Mouse (Mus musculus) bone marrow, adult 2 months (tissue): ENCODE data around the gene Krtap24-1. TPM values are rescaled to one million over a fixed set of nuclear protein-coding genes. Genes with fewer than 3 reads are reported as not detected.

Experiments used
- H3K27ac ChIP-seq: fragments of 200-500 bp; 2 replicates; pipeline ENCODE4 v1.5.1; 2012; ENCODE audit warnings: low read depth, mild to moderate bottlenecking, control low read depth, inconsistent platforms, low read length; ENCODE audit not compliant: control insufficient read depth, poor library complexity, insufficient read depth
- H3K4me1 ChIP-seq: fragments of 200-500 bp; 2 replicates; pipeline ENCODE4 v1.6.1; 2011; ENCODE audit warnings: low read length; ENCODE audit not compliant: control insufficient read depth, insufficient read depth
- H3K4me3 ChIP-seq: fragments of 200-500 bp; replicated peaks from 2 replicates; pipeline ENCODE3; 2011; ENCODE audit warnings: mild to moderate bottlenecking, low read depth, low read length, control low read depth; ENCODE audit not compliant: control insufficient read depth
- CTCF ChIP-seq: fragments of 200-500 bp; IDR thresholded peaks from 2 replicates; pipeline ENCODE4 v1.5.1; 2011; ENCODE audit warnings: low read length, control low read depth; ENCODE audit not compliant: control insufficient read depth, insufficient read depth
- POLR2A ChIP-seq: fragments of 200-500 bp; IDR thresholded peaks from 2 replicates; pipeline ENCODE4 v1.6.1; 2011; ENCODE audit warnings: low read depth, mild to moderate bottlenecking, control low read depth, low read length, borderline replicate concordance; ENCODE audit not compliant: control insufficient read depth
- WGBS: fragments of 180-500 bp; shearing (Covaris S2); methylation state at CpG from one replicate; pipeline ENCODE4 v1.1.7; 2018; 5-methylcytosine and 5-hydroxymethylcytosine counted together
- polyA plus RNA-seq: library from polyadenylated mRNA; stranded (reverse); fragments of >200 nt; gene quantifications from 2 replicates; pipeline ENCODE4 v1.2.4, GENCODE M21; 2011; ENCODE audit warnings: low replicate concordance; ENCODE audit not compliant: missing spikeins, insufficient read depth, insufficient read length

Gene Krtap24-1
- polyA plus RNA-seq, 1 experiment: not detected

GRCm38 (mm10) chr16:88631474-88631873, 19.4 kb upstream of the Krtap24-1 start:
- WGBS: 75% methylated on average over 4 of the region's 4 CpGs
- no peak overlapping the region for H3K4me3 ChIP-seq
- H3K4me1 ChIP-seq: no peaks in the 10 kb centered on the region
- TF ChIP-seq POLR2A: no peak
- TF ChIP-seq CTCF: no peak
- no peak overlapping the region for H3K27ac ChIP-seq

- no peak for TF ChIP-seq CTCF
- TF ChIP-seq POLR2A: no peak
- WGBS: 83% methylated on average over 4 of the region's 4 CpGs
- no peaks in the 10 kb centered on the region for H3K4me1 ChIP-seq
- no peak within 1 kb of the TSS for H3K27ac ChIP-seq
- no peak within 1 kb of the TSS for H3K4me3 ChIP-seq
These were observed 15.5 kb upstream of the Krtap24-1 start, which contains the start of gene 2310079G19Rik for GRCm38 (mm10) chr16:88627566-88627965. TSS of gene 2310079G19Rik (minus strand) at chr16:88627666.

- no peaks in the 10 kb centered on the region for H3K4me1 ChIP-seq
- WGBS: 82% methylated on average over 4 of the region's 4 CpGs
- no peak overlapping the region for H3K4me3 ChIP-seq
- no peak overlapping the region for H3K27ac ChIP-seq
- TF ChIP-seq POLR2A (no peak), CTCF (no peak)
These were observed 633 bp upstream of the Krtap24-1 start for GRCm38 (mm10) chr16:88612712-88613111.

- Histone ChIP-seq H3K4me3 (no peak overlapping the region), H3K27ac (no peak overlapping the region), H3K4me1 (no peaks in the 10 kb centered on the region)
- WGBS: 87% methylated on average over 6 of the region's 6 CpGs
- TF ChIP-seq CTCF (no peak), POLR2A (no peak)
These were observed 7.5 kb downstream of the Krtap24-1 start for GRCm38 (mm10) chr16:88604570-88604969.

GRCm38 (mm10) chr16:88602464-88602863, 9.6 kb downstream of the Krtap24-1 start:
- 22% methylated on average over 1 of the region's 1 CpGs for WGBS
- Histone ChIP-seq H3K4me3 (no peak overlapping the region), H3K27ac (no peak overlapping the region), H3K4me1 (no peaks in the 10 kb centered on the region)
- no peak for TF ChIP-seq CTCF
- no peak for TF ChIP-seq POLR2A

- Histone ChIP-seq H3K27ac (no peak overlapping the region), H3K4me1 (no peaks in the 10 kb centered on the region), H3K4me3 (no peak overlapping the region)
- 67% methylated on average over 8 of the region's 8 CpGs for WGBS
- TF ChIP-seq POLR2A (no peak), CTCF (no peak)
These were observed 11.8 kb downstream of the Krtap24-1 start for GRCm38 (mm10) chr16:88600303-88600702.

- no peak overlapping the region for H3K27ac ChIP-seq
- WGBS: 20% methylated on average over 16 of the region's 16 CpGs
- no peaks in the 10 kb centered on the region for H3K4me1 ChIP-seq
- H3K4me3 ChIP-seq: no peak overlapping the region
- no peak for TF ChIP-seq CTCF
- no peak for TF ChIP-seq POLR2A
These were observed 12.4 kb downstream of the Krtap24-1 start for GRCm38 (mm10) chr16:88599504-88600237.

GRCm38 (mm10) chr16:88592758-88593157, 19.3 kb downstream of the Krtap24-1 start:
- TF ChIP-seq CTCF (no peak), POLR2A (no peak)

GRCm38 (mm10) chr16:88583338-88583737, 28.7 kb downstream of the Krtap24-1 start:
- Histone ChIP-seq H3K4me3 (no peak overlapping the region), H3K4me1 (no peaks in the 10 kb centered on the region), H3K27ac (no peak overlapping the region)
- no peak for TF ChIP-seq POLR2A
- no peak for TF ChIP-seq CTCF
- 83% methylated on average over 9 of the region's 9 CpGs for WGBS

More at GRCm38 (mm10) chr16:88592758-88593157, 19.3 kb downstream of the Krtap24-1 start:
- no peaks in the 10 kb centered on the region for H3K4me1 ChIP-seq
- H3K4me3 ChIP-seq: no peak overlapping the region
- no peak overlapping the region for H3K27ac ChIP-seq
